ENCODE assay signal across 9 mouse cellular contexts in genomic region chr17:88628676-88629380, GRCm38 (mm10). TPM values are rescaled to one million over a fixed set of nuclear protein-coding genes. Genes with fewer than 3 reads are reported as not detected.
DNase-seq lines count a peak whose midpoint lies in the region; ATAC-seq and TF ChIP-seq lines count a peak whose summit lies in the region.
"Had no signal": no experiment of that assay in that cellular context is flagged by ENCODE, and none has a peak within 500 bp of the region (broad histone marks: within the 10 kb centered on the region; RNA-seq: fewer than 3 reads in every experiment).

No protein-coding gene starts in this region.

- H3K4me2 ChIP-seq in forebrain, embryonic 16.5 days (ENCODE audit: low read length): peak overlapping the region; percentile 5
- H3K4me2 ChIP-seq in hindbrain, embryonic 12.5 days (replicated peaks): no peak overlapping the region
- peak overlapping the region; percentile 18 for H3K4me2 ChIP-seq in limb, embryonic 14.5 days (replicated peaks; ENCODE audit: low read depth, low read length, severe bottlenecking)
- no peak overlapping the region for H3K4me2 ChIP-seq in midbrain, embryonic 15.5 days

- H3K27ac ChIP-seq in forebrain, embryonic 16.5 days (ENCODE audit: low read length): peak overlapping the region; percentile 81
- H3K27ac ChIP-seq in hindbrain, embryonic 12.5 days: peak overlapping the region; percentile 62
- peak overlapping the region; percentile 81 for H3K27ac ChIP-seq in limb, embryonic 14.5 days (replicated peaks; ENCODE audit: low read depth, low read length)
- peak overlapping the region; percentile 63 for H3K27ac ChIP-seq in midbrain, embryonic 15.5 days

- peak; percentile 36 for DNase-seq in retina, postnatal 1 day
- no peak for DNase-seq in retina, embryonic 14.5 days (ENCODE audit: low spot score)
- DNase-seq in limb, embryonic 14.5 days (ENCODE audit: low spot score): peak; percentile 85
- DNase-seq in frontal cortex, postnatal 36 days (ENCODE audit: low spot score in 2 of 2): no peak

- 33% methylated on average over 10 of the region's 10 CpGs for WGBS in forebrain, embryonic 16.5 days
- WGBS in hindbrain, embryonic 12.5 days: 61% methylated on average over 10 of the region's 10 CpGs
- 18% methylated on average over 10 of the region's 10 CpGs for WGBS in limb, embryonic 14.5 days
- WGBS in midbrain, embryonic 15.5 days: 46% methylated on average over 10 of the region's 10 CpGs

- H3K36me3 ChIP-seq in forebrain, embryonic 16.5 days (ENCODE audit: control insufficient read depth, insufficient read depth): no peaks in the 10 kb centered on the region
- H3K36me3 ChIP-seq in hindbrain, embryonic 12.5 days: no peaks in the 10 kb centered on the region
- H3K36me3 ChIP-seq in limb, embryonic 14.5 days (ENCODE audit: control insufficient read depth, insufficient read depth, low read length): no peaks in the 10 kb centered on the region
- H3K36me3 ChIP-seq in midbrain, embryonic 15.5 days (replicated peaks): no peaks in the 10 kb centered on the region
- H3K36me3 ChIP-seq: G1E had no signal

- H3K9me3 ChIP-seq in forebrain, embryonic 16.5 days (ENCODE audit: control insufficient read depth, low read length): no peaks in the 10 kb centered on the region
- H3K9me3 ChIP-seq in hindbrain, embryonic 12.5 days (replicated peaks): no peaks in the 10 kb centered on the region
- H3K9me3 ChIP-seq in limb, embryonic 14.5 days (ENCODE audit: control insufficient read depth, low read length): no peaks in the 10 kb centered on the region
- H3K9me3 ChIP-seq in midbrain, embryonic 15.5 days: no peaks in the 10 kb centered on the region
- H3K9me3 ChIP-seq: G1E had no signal

- no peaks in the 10 kb centered on the region for H3K27me3 ChIP-seq in forebrain, embryonic 16.5 days (replicated peaks; ENCODE audit: control insufficient read depth, insufficient read depth, low read length)
- no peaks in the 10 kb centered on the region for H3K27me3 ChIP-seq in hindbrain, embryonic 12.5 days
- H3K27me3 ChIP-seq in limb, embryonic 14.5 days (ENCODE audit: control insufficient read depth, insufficient read depth, low read length): no peaks in the 10 kb centered on the region
- H3K27me3 ChIP-seq in midbrain, embryonic 15.5 days (replicated peaks): no peaks in the 10 kb centered on the region

- no peak overlapping the region for H3K9ac ChIP-seq in forebrain, embryonic 16.5 days (replicated peaks; ENCODE audit: low read depth, low read length)
- H3K9ac ChIP-seq in hindbrain, embryonic 12.5 days: no peak overlapping the region
- no peak overlapping the region for H3K9ac ChIP-seq in limb, embryonic 14.5 days (ENCODE audit: low read depth, low read length, severe bottlenecking)
- no peak overlapping the region for H3K9ac ChIP-seq in midbrain, embryonic 15.5 days

- ATAC-seq in forebrain, embryonic 16.5 days: peak; percentile 68
- ATAC-seq in hindbrain, embryonic 12.5 days (ENCODE audit: low FRiP score): peak; percentile 26; the same call in 1 of the 2 replicates
- ATAC-seq in limb, embryonic 14.5 days (ENCODE audit: low FRiP score, low read depth): peak; percentile 27
- ATAC-seq in midbrain, embryonic 15.5 days (replicated peaks): peak; percentile 60
- ATAC-seq in cerebellum, adult (ENCODE audit: insufficient number of reproducible peaks, low FRiP score, low TSS enrichment): no peak

- no peak for TF ChIP-seq POLR2A in limb, embryonic 14.5 days (IDR thresholded peaks at IDR 0.05; ENCODE audit: borderline replicate concordance, extremely low read depth, insufficient read depth, insufficient read length)

- H3K4me3 ChIP-seq in forebrain, embryonic 16.5 days (replicated peaks; ENCODE audit: low read length): no peak overlapping the region
- H3K4me3 ChIP-seq in hindbrain, embryonic 12.5 days: no peak overlapping the region
- no peak overlapping the region for H3K4me3 ChIP-seq in limb, embryonic 14.5 days (replicated peaks; ENCODE audit: low read length)
- H3K4me3 ChIP-seq in midbrain, embryonic 15.5 days: no peak overlapping the region

- H3K4me1 ChIP-seq in forebrain, embryonic 16.5 days (replicated peaks; ENCODE audit: control insufficient read depth, insufficient read depth, low read length): peaks cover 22% of the 10 kb centered on the region
- peaks cover 33% of the 10 kb centered on the region for H3K4me1 ChIP-seq in hindbrain, embryonic 12.5 days
- H3K4me1 ChIP-seq in limb, embryonic 14.5 days (ENCODE audit: control insufficient read depth, insufficient read depth, low read length): peaks cover 61% of the 10 kb centered on the region
- peaks cover 2% of the 10 kb centered on the region; the same call in 1 of the 2 replicates for H3K4me1 ChIP-seq in midbrain, embryonic 15.5 days

RNA-seq across cellular contexts. Expression of gene Ston1, which starts 31.3 kb away (rescaled TPM):
- 1.6 and 1.7 TPM in 2 replicates for polyA plus RNA-seq in forebrain, embryonic 16.5 days (2015; fragmentation: Nextera tagmentation; extraction: Ambion mirVana)
- polyA plus RNA-seq in hindbrain, embryonic 12.5 days (2016; fragmentation: Nextera tagmentation; extraction: Ambion mirVana): 3.1 and 3.4 TPM in 2 replicates
- polyA plus RNA-seq in limb, embryonic 14.5 days (2012; rRNA removed): 34.8 and 34.9 TPM in 2 replicates
- polyA plus RNA-seq in limb, embryonic 14.5 days (2014; fragmentation: Nextera tagmentation; extraction: Ambion mirVana): 11.3 and 16.2 TPM in 2 replicates
- polyA plus RNA-seq in midbrain, embryonic 15.5 days (2015; fragmentation: Nextera tagmentation; extraction: Ambion mirVana): 2.1 and 2.2 TPM in 2 replicates

RNA-seq across cellular contexts. Expression of gene Gtf2a1l, which starts 39.6 kb away (rescaled TPM):
- polyA plus RNA-seq in forebrain, embryonic 16.5 days (2015; fragmentation: Nextera tagmentation; extraction: Ambion mirVana): 0.21 and 0.22 TPM in 2 replicates
- 0.72 and 0.87 TPM in 2 replicates for polyA plus RNA-seq in hindbrain, embryonic 12.5 days (2016; fragmentation: Nextera tagmentation; extraction: Ambion mirVana)
- 0.05 and 0.23 TPM in 2 replicates for polyA plus RNA-seq in limb, embryonic 14.5 days (2012; rRNA removed)
- 0.15 TPM in 1 of 2 replicates, not detected in the other for polyA plus RNA-seq in limb, embryonic 14.5 days (2014; fragmentation: Nextera tagmentation; extraction: Ambion mirVana)
- 0.10 and 0.29 TPM in 2 replicates for polyA plus RNA-seq in midbrain, embryonic 15.5 days (2015; fragmentation: Nextera tagmentation; extraction: Ambion mirVana)
- polyA plus RNA-seq: G1E had no signal

Comparison
In these comparisons a context has a peak if more than half of its experiments do, and no peak if none do; other contexts are left out.
1. DNase-seq: peak in retina, postnatal 1 day (single experiment) and limb, embryonic 14.5 days (single experiment); none in retina, embryonic 14.5 days (single experiment) and frontal cortex, postnatal 36 days (0 of 2).
2. H3K4me2 ChIP-seq: peak in forebrain, embryonic 16.5 days (single experiment) and limb, embryonic 14.5 days (single experiment); none in hindbrain, embryonic 12.5 days (single experiment) and midbrain, embryonic 15.5 days (single experiment).
3. Peak in every context shown above with its lines, with median percentiles within 50 percentile points of each other: H3K27ac ChIP-seq.